Mouse (Mus musculus) heart, embryonic 11.5 days (tissue): Measurements from ENCODE around the gene Gtf2ird1. TPM values are rescaled to one million over a fixed set of nuclear protein-coding genes. Genes with fewer than 3 reads are reported as not detected.

Experiments used
- ATAC-seq: fragments of 200-750 bp; cut with Nextera tagmentation; replicated peaks from 2 replicates; pipeline ENCODE4 v1.8.0; 2017; ENCODE audit warnings: moderate library complexity; ENCODE audit not compliant: insufficient number of reproducible peaks, low FRiP score, low TSS enrichment
- H3K27ac ChIP-seq: fragments of 300-500 bp; sonication (generic); 2 replicates; pipeline ENCODE4 v1.5.1; 2014; ENCODE audit warnings: mild to moderate bottlenecking, low read depth, low read length
- H3K27me3 ChIP-seq: fragments of 300-500 bp; sonication (generic); 2 replicates; pipeline ENCODE4 v1.6.1; 2014; ENCODE audit warnings: mild to moderate bottlenecking, low read length, mixed read lengths; ENCODE audit not compliant: control insufficient read depth, insufficient read depth
- H3K36me3 ChIP-seq: fragments of 300-500 bp; sonication (generic); 2 replicates; pipeline ENCODE4 v1.6.1; 2014; ENCODE audit warnings: mild to moderate bottlenecking, low read length, moderate library complexity, mixed read lengths; ENCODE audit not compliant: control insufficient read depth, insufficient read depth
- H3K4me1 ChIP-seq: fragments of 300-500 bp; sonication (generic); 2 replicates; pipeline ENCODE4 v1.6.1; 2014; ENCODE audit warnings: low read length; ENCODE audit not compliant: control insufficient read depth, insufficient read depth
- H3K4me2 ChIP-seq: fragments of 300-500 bp; sonication (generic); 2 replicates; pipeline ENCODE4 v1.6.1; 2014; ENCODE audit warnings: mild to moderate bottlenecking, moderate library complexity
- H3K4me3 ChIP-seq: fragments of 300-500 bp; sonication (generic); 2 replicates; pipeline ENCODE4 v1.5.1; 2014; ENCODE audit warnings: low read depth, low read length
- H3K9ac ChIP-seq: fragments of 300-500 bp; sonication (generic); 2 replicates; pipeline ENCODE4 v1.6.1; 2014; ENCODE audit warnings: mild to moderate bottlenecking, low read depth, low read length, moderate library complexity
- H3K9me3 ChIP-seq: fragments of 300-500 bp; sonication (generic); replicated peaks from 2 replicates; pipeline ENCODE4 v1.6.1; 2016; ENCODE audit warnings: low read length; ENCODE audit not compliant: control insufficient read depth
- WGBS: fragments of 180-500 bp; shearing (Covaris S2); extraction: QIAGEN DNeasy Blood & Tissue Kit; methylation state at CpG from one replicate; pipeline ENCODE4 v1.1.7; 2014; ENCODE audit not compliant: insufficient replicate concordance; 5-methylcytosine and 5-hydroxymethylcytosine counted together
- polyA plus RNA-seq: library from polyadenylated mRNA; unstranded; fragments of >200 nt; fragmentation: Nextera tagmentation; extraction: Ambion mirVana; gene quantifications from 2 replicates; pipeline ENCODE4 v1.2.1, GENCODE M21; 2014

Gtf2ird1 gene
- polyA plus RNA-seq, 1 experiment from 2014 or later = 49.0 TPM

DNA sequence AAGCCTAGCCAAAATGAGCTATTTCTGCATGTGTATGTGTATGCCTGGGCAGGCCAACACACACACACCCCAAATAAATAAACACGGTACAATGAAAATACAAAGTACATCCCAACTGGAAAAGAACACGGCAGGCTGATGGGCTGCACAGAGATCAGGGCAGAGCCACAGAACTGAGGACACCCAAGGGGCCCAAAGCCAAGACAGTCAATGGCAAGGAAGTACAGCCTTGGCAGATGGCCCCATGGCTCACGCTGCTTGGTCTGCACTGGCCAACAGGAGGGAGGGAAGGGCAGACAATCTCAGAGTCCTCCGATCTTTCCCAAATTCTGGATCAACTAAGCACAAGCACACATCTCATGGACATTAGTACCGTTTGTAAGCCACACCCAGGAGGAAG, 32.6 kb downstream of the Gtf2ird1 start:
- H3K4me3 ChIP-seq = no peak overlapping the region
- H3K36me3 ChIP-seq = 0 out of 2 replicates have a peak, but pooled peaks cover 2% of the 10 kb centered on the region
- H3K4me1 ChIP-seq = peaks cover 5% of the 10 kb centered on the region
- 88% methylated on average over 5 of the region's 5 CpGs for WGBS
- H3K27ac ChIP-seq = no peak overlapping the region
- no peaks in the 10 kb centered on the region for H3K9me3 ChIP-seq
- no peaks in the 10 kb centered on the region for H3K27me3 ChIP-seq
- H3K9ac ChIP-seq = no peak overlapping the region
- H3K4me2 ChIP-seq = no peak overlapping the region
- no peak for ATAC-seq

DNA sequence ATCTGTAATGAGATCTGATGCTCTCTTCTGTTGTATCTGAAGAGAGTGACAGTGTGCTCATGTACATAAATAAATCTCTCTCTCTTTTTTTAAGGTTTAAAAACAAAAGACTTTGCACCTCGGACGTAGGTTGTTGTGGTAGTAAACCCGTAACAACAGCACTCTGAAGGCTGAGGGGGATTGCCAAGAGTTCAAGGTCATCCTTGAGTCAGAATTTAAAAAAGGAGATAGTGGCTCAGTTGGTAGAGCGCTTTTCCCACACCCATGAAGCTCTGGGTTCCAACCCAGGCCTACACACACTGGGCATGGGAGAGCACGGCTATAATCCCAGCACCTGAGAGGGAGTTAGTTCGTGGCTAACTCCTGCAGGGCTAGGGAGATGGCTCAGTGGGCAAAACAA, 33.1 kb downstream of the Gtf2ird1 start:
- Histone ChIP-seq H3K36me3 (no peaks in the 10 kb centered on the region), H3K9ac (no peak overlapping the region), H3K9me3 (no peaks in the 10 kb centered on the region), H3K4me3 (no peak overlapping the region), H3K4me2 (no peak overlapping the region), H3K27ac (no peak overlapping the region), H3K4me1 (peaks cover 5% of the 10 kb centered on the region), H3K27me3 (no peaks in the 10 kb centered on the region)
- no peak for ATAC-seq
- WGBS = 89% methylated on average over 6 of the region's 6 CpGs

- Histone ChIP-seq H3K4me2 (no peak overlapping the region), H3K4me3 (no peak overlapping the region), H3K4me1 (peaks cover 5% of the 10 kb centered on the region), H3K9me3 (no peaks in the 10 kb centered on the region), H3K27ac (no peak overlapping the region), H3K36me3 (no peaks in the 10 kb centered on the region), H3K27me3 (no peaks in the 10 kb centered on the region), H3K9ac (no peak overlapping the region)
- 84% methylated on average over 12 of the region's 12 CpGs for WGBS
- ATAC-seq = no peak
Measured at GRCm38 (mm10) chr5:134422265-134422925, 34.1 kb downstream of the Gtf2ird1 start.

DNA sequence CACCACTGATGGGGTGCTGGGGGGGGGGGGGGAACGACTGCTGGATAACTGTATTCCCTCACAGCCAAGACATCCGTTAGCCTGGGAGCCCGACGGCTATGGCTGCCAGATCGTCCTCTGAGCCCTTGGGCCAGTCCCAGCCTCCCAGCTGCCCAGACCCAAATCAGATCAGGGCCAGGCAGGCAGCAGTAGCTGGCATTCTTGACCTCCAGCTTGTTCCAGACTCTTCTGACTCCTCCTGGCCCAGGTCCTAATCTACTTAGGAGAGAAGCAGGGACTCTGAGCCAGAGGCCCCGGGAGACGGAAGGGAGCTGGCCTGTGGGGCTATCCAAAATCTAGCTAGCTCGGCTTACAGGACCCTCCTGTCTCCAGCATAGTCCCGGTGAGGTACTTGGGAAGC, 35.5 kb downstream of the Gtf2ird1 start:
- Histone ChIP-seq H3K4me2 (no peak overlapping the region), H3K27me3 (no peaks in the 10 kb centered on the region), H3K27ac (peak overlapping the region; percentile 18), H3K9me3 (no peaks in the 10 kb centered on the region), H3K4me3 (no peak overlapping the region), H3K4me1 (peaks cover 5% of the 10 kb centered on the region), H3K36me3 (peaks cover 4% of the 10 kb centered on the region; the same call in 1 of the 2 replicates), H3K9ac (no peak overlapping the region)
- WGBS = 68% methylated on average over 9 of the region's 9 CpGs
- no peak for ATAC-seq

DNA sequence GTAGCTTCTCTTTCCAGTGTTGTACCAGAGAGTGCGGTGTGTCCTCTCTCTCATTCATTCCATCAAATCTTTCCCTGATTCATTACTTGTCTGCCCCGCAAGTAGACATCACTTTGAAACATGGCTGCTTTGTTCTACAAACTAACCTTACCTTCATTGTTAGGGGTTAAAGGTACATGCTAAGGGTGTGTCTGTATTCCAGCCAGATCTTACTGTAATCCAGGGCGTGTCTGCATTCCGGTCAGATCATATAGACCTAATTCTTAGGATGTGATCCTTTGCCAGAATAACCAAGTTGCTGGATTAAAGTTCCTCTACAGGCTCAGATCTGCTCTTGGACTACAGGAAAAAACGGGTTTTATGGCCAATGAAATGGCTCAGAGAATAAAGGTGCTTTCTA, 36.8 kb downstream of the Gtf2ird1 start:
- H3K9me3 ChIP-seq = no peaks in the 10 kb centered on the region
- no peak overlapping the region for H3K27ac ChIP-seq
- H3K9ac ChIP-seq = no peak overlapping the region
- H3K4me2 ChIP-seq = no peak overlapping the region
- H3K4me3 ChIP-seq = no peak overlapping the region
- H3K27me3 ChIP-seq = no peaks in the 10 kb centered on the region
- peaks cover 5% of the 10 kb centered on the region for H3K4me1 ChIP-seq
- no peak for ATAC-seq
- WGBS = 89% methylated on average over 5 of the region's 5 CpGs
- peaks cover 11% of the 10 kb centered on the region for H3K36me3 ChIP-seq

- ATAC-seq = no peak
- Histone ChIP-seq H3K27ac (no peak overlapping the region), H3K4me2 (no peak overlapping the region), H3K4me1 (peaks cover 5% of the 10 kb centered on the region), H3K4me3 (no peak overlapping the region), H3K9me3 (no peaks in the 10 kb centered on the region), H3K36me3 (peaks cover 20% of the 10 kb centered on the region), H3K27me3 (no peaks in the 10 kb centered on the region), H3K9ac (no peak overlapping the region)
- WGBS = 95% methylated on average over 6 of the region's 6 CpGs
Measured at GRCm38 (mm10) chr5:134418315-134419074, 38.0 kb downstream of the Gtf2ird1 start.

DNA sequence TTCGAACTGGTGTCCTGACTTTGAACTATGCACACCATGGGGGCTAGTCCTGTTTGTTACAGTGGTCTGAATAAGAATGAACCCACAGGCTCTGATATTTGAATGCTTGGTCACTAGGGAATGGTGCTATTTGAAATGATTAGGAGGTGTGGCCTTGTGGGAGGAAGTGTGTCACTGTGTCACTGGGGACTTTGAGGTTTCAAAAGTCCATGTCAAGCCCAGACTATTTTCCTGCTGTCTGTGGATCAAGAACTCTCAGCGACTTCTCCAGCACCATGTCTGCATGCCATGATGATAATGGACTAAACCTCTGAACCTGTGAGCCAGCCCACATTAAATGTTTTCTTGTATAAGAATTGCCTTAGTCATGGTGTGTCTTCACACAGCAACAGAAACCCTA, 44.2 kb downstream of the Gtf2ird1 start:
- H3K9ac ChIP-seq = no peak overlapping the region
- 88% methylated on average over 2 of the region's 2 CpGs for WGBS
- H3K9me3 ChIP-seq = no peaks in the 10 kb centered on the region
- H3K4me2 ChIP-seq = no peak overlapping the region
- H3K4me1 ChIP-seq = peaks cover 5% of the 10 kb centered on the region
- H3K4me3 ChIP-seq = no peak overlapping the region
- H3K36me3 ChIP-seq = peaks cover 58% of the 10 kb centered on the region
- no peak for ATAC-seq
- no peaks in the 10 kb centered on the region for H3K27me3 ChIP-seq
- H3K27ac ChIP-seq = 0 out of 2 replicates have a peak overlapping the region, but pooled peaks have one; percentile 15

DNA sequence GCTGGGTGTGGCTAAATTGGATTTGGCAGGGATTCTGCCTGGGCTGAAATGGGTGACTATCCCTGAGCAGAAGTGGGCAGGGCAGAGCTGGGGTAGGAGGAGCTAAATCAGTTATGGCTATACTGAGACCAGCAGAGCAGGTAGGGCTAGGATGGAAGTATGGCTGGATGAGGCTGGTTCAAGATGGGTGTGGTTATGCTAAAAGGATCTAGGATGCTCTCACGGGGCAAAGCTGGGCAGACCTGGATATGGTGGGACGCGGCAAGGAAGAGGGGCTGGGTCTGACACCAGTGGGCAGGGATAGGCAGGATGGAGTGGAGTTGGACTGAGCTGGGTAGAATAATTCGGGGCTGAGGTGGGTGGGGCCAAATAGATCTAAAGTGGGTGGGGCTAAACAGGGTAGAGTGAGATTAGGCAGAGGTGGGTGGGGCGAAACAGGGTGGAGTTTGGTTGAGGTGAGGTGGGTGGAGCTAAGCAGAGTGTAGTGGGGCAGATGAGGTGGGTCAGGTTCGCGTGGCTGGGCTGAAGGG, 46.1 kb downstream of the Gtf2ird1 start:
- Histone ChIP-seq H3K27me3 (no peaks in the 10 kb centered on the region), H3K9me3 (no peaks in the 10 kb centered on the region), H3K4me1 (peaks cover 5% of the 10 kb centered on the region), H3K4me2 (no peak overlapping the region), H3K4me3 (no peak overlapping the region), H3K36me3 (peaks cover 70% of the 10 kb centered on the region), H3K27ac (no peak overlapping the region), H3K9ac (no peak overlapping the region)
- peak; percentile 50 for ATAC-seq
- WGBS = 89% methylated on average over 7 of the region's 7 CpGs
